Mouse (Mus musculus) lung, adult 2 months (tissue): Measurements from ENCODE around the gene Zfp987. TPM values are rescaled to one million over a fixed set of nuclear protein-coding genes. Genes with fewer than 3 reads are reported as not detected.
"Not testable (repeated sequence)": the region's sequence is repeated elsewhere in the genome, so short reads cannot be mapped to it uniquely, and the experiment has no call there.

Experiments
- DNase-seq: peaks from one replicate; pipeline ENCODE4 v3.0.0; 2022
- H3K4me1 ChIP-seq: fragments of 200-500 bp; 2 replicates; pipeline ENCODE4 v1.6.1; 2011; ENCODE audit warnings: low read length; ENCODE audit not compliant: control insufficient read depth, insufficient read depth
- H3K4me3 ChIP-seq: fragments of 200-500 bp; replicated peaks from 2 replicates; pipeline ENCODE3; 2011; ENCODE audit warnings: low read depth, mild to moderate bottlenecking, control low read depth, low read length; ENCODE audit errors: extremely low read depth
- WGBS: fragments of 180-500 bp; shearing (Covaris S2); methylation state at CpG from one replicate; pipeline ENCODE4 v1.1.7; 2018; 5-methylcytosine and 5-hydroxymethylcytosine counted together
- polyA plus RNA-seq: library from polyadenylated mRNA; depleted of rRNA; stranded (reverse); fragments of >200 nt; gene quantifications from 2 replicates; pipeline ENCODE4 v1.2.3, GENCODE M21; 2012; rRNA removed

Gene Zfp987
- polyA plus RNA-seq, 1 experiment, result not detected

DNA sequence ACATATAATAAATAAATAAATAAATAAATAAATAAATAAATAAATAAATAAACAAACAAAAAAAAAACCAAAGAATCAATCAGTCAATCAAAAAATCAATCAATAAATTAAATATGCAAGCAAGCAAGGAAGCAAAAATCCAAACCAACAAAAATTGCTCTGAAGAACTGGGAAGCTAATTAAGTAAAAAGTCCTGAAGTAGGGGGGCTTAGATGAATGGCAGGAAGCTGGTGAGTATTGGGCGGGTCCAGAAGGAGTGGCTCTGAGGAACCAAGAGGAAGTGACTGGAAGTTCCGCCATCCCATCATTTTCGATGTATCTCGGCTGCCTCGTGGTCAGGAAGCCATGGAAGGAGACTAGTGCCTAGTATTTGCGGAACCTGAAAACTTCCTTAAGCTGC, 59.4 kb downstream of the Zfp987 start, which contains the start of gene Zfp600:
TSS of gene Zfp600 (plus strand) at position 301 of the 400 bp plus-strand sequence.
- H3K4me1 ChIP-seq, DNase-seq, H3K4me3 ChIP-seq: not testable (repeated sequence)
- WGBS, result no CpG with 5 or more reads among the region's 6 CpGs

DNA sequence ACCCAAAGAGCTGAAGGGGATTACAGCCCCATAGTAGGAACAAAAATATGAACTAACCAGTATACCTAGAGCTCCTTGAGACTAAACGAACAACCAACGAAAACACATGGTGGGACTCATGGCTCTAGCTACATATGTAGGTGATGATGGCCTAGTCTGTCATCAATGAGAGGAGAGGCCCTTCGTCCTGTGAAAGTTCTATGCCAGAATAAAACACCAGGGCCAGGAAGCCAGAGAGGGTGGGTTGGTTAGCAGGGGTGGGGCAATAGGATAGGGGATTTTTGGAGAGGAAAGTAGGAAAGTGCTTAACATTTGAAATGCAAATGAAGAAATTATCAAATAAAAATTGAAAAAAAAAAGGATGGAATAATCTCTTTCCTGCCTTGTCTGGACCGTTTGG, 65.8 kb downstream of the Zfp987 start:
- 73% methylated on average over 4 of the region's 4 CpGs for WGBS
- H3K4me1 ChIP-seq, H3K4me3 ChIP-seq, DNase-seq: not testable (repeated sequence)

DNA sequence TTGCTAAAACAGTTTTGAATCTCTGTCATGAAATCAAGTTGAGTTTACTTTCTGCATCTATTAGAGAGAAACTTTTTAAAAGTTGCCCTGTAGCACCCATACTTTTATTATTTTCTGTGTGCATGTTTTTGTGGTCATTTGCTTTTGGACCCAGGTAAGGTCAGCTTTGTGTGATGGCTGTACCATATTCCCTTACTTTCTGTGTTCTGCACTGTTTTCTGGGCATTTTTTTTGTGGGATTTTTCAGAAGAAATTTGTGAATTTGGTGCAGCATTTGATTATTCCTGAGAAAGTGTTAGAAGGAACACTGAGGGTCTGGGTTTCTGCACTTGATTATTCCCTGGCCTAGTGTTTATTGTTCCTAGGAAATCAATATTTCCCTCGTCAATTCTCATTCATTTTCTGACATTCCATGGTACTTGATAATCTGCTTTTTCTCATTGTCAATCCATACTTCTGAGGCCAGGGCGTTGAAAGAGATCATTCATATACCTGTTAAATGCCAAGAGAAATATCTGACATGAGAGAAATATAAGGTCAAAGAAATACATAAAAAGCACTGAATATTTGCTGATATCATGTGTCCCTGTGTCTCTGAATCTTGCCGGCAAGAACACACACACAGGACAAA, 70.2 kb downstream of the Zfp987 start:
- not testable (repeated sequence) for H3K4me3 ChIP-seq, DNase-seq, H3K4me1 ChIP-seq
- WGBS, result 79% methylated on average over 3 of the region's 3 CpGs

DNA sequence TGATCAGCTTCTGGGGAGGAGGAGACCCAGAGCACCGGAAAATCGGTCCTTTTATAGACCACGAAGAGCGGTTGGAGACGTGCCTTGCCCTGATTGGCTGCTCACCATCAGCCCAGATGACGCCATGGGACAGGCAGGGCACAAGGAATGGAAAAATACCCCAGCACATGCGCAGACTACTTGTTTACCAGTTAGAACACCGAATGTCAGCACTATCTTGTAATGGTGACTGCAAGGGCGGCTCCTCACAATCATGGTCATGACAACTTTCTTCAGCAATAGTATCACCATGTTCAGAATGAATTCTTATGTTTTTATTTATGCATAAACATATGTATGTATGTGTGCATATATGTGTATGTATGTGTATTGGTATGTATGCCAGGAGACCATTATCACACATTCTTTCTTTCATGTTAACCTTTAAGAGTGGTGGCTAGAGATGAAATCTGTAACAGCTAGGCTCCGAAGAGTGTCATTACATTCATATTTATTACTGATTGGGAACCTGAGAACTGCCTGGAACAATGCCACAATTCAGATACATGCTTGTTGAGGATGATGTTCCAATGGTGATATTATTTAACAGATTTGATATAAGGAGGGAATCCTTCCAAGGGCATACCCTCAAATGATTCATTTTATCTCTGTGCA, 70.9 kb downstream of the Zfp987 start:
- not testable (repeated sequence) for DNase-seq, H3K4me1 ChIP-seq, H3K4me3 ChIP-seq
- WGBS, result 78% methylated on average over 10 of the region's 10 CpGs

DNA sequence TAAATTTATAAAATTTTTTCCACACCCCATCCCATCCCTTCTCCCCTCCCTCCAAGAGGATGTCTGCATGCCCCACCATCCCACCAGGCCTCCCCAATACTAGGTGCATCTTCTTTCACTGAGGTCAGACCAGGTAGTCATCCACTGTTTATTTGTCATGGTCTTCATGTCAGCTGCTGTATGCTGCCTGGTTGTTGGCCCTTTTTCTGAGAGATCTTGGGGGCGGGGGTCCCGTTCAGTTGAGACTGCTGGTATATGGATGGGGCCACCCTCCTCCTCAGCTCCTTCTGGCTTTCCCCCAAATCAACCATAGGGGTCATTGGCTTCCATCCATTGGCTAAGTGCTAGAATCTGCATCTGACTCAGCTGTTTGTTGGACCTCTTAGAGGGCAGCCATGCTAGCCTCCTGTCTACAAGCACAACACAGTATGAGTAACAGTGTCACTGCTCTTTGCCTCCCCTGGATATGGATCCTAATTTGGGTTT, 71.7 kb downstream of the Zfp987 start:
- no CpG with 5 or more reads among the region's 2 CpGs for WGBS
- not testable (repeated sequence) for H3K4me1 ChIP-seq, H3K4me3 ChIP-seq, DNase-seq

DNA sequence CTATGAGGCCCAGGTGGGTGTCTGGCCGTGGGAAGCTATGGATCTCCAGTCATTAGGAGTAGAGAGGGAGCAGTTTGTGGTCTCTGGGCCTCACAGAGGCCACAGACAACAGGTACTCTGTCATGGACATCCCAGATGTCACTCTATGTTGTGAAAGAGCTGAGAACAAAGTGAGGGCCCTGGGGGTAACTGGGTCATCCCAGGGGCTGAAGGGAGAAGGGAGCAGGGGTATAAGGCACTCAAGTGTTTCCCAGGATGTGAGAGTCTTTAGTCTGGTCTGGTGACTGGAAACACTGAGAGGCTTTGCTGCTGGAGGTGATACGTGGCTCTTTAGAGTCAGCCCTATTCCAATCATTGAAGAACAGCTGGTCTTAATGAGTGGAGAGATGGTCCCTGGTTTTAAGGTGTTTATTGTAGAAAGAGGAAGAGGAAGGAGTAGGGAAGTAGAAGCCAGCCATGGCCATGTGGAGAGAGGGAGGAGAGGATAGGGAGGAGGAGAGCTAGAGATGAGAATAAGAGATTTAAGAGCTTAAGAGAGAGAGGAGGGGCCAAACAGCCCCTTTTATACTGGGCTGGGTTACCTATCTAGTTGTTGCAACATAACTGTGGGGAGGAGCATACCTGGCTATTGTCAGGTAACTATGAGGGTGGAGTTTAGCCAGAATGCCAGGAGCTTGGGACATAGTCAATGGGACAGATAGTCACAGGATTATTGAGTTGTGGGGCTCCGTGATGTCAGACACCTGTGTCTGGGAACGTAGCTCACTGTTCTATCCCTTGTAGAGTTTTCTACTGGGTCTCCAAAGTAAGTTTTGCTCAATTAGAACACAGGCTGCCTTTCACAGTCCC, 76.5 kb downstream of the Zfp987 start:
- H3K4me1 ChIP-seq, H3K4me3 ChIP-seq, DNase-seq: not testable (repeated sequence)
- WGBS, result 54% methylated on average over 4 of the region's 4 CpGs

Other genes starting within 250 kb of the Zfp987 start
- gene Zfp986, start 228.5 kb upstream of the Zfp987 start, polyA plus RNA-seq, result not detected in 2 replicates
- gene Zfp600, start 59.5 kb downstream of the Zfp987 start, polyA plus RNA-seq, result not detected in 2 replicates